Comparison of ENCODE assay signal across 19 mouse cellular contexts in genomic region chr10:74359526-74359925, GRCm38 (mm10).
"Had no signal": no experiment of that assay in that cellular context is flagged by ENCODE, and none has a peak within 500 bp of the region (broad histone marks: within the 10 kb centered on the region; RNA-seq: fewer than 3 reads in every experiment).

No protein-coding gene starts in this region.

- H3K36me3 ChIP-seq: lung, embryonic 15.5 days; midbrain, embryonic 13.5 days; midbrain, embryonic 15.5 days; neural tube, embryonic 12.5 days had no signal

- H3K9me3 ChIP-seq: lung, embryonic 15.5 days; midbrain, embryonic 13.5 days; midbrain, embryonic 15.5 days; neural tube, embryonic 12.5 days had no signal

- DNase-seq: lung, adult 2 months; lung, postnatal 14 days; lung, postnatal 36 days; retina, postnatal 1 day; right cerebral cortex, adult 18-20 months; right cerebral cortex, postnatal 25 days; right cerebral cortex, postnatal 4 days; spleen, adult 18-20 months; thymus, adult 18-20 months; thymus, postnatal 14 days; thymus, postnatal 36 days had no signal

- H3K27me3 ChIP-seq: lung, embryonic 15.5 days; megakaryocyte, embryonic 14.5 days; midbrain, embryonic 13.5 days; midbrain, embryonic 15.5 days; neural tube, embryonic 12.5 days had no signal

- ATAC-seq: lung, postnatal 0 days; midbrain, embryonic 13.5 days; midbrain, embryonic 15.5 days had no signal

- H3K4me3 ChIP-seq: lung, embryonic 15.5 days; megakaryocyte, embryonic 14.5 days; midbrain, embryonic 13.5 days; midbrain, embryonic 15.5 days; neural tube, embryonic 12.5 days had no signal

- H3K9ac ChIP-seq: lung, embryonic 15.5 days; midbrain, embryonic 13.5 days; midbrain, embryonic 15.5 days; neural tube, embryonic 12.5 days had no signal

- H3K4me1 ChIP-seq: lung, embryonic 15.5 days; megakaryocyte, embryonic 14.5 days; midbrain, embryonic 13.5 days; midbrain, embryonic 15.5 days; neural tube, embryonic 12.5 days had no signal

- H3K27ac ChIP-seq: lung, embryonic 15.5 days; macrophage; midbrain, embryonic 13.5 days; midbrain, embryonic 15.5 days; neural tube, embryonic 12.5 days had no signal

- H3K4me2 ChIP-seq: lung, embryonic 15.5 days; midbrain, embryonic 11.5 days; midbrain, embryonic 13.5 days; midbrain, embryonic 15.5 days; neural tube, embryonic 12.5 days had no signal
